Mouse (Mus musculus) retina, embryonic 14.5 days (tissue): ENCODE data around the gene Arhgap31.

Experiments
- DNase-seq: peaks from one replicate; pipeline ENCODE4 v3.0.0-alpha.2; 2015; ENCODE audit warnings: low spot score

Arhgap31 gene

GRCm38 (mm10) chr16:38712581-38713403 lies at the start of gene Arhgap31:
TSS of gene Arhgap31 (minus strand) at chr16:38713274.
- peak; percentile 73 for DNase-seq

GRCm38 (mm10) chr16:38762401-38762800 lies 49.3 kb upstream of the Arhgap31 start:
- DNase-seq: no peak

DNA sequence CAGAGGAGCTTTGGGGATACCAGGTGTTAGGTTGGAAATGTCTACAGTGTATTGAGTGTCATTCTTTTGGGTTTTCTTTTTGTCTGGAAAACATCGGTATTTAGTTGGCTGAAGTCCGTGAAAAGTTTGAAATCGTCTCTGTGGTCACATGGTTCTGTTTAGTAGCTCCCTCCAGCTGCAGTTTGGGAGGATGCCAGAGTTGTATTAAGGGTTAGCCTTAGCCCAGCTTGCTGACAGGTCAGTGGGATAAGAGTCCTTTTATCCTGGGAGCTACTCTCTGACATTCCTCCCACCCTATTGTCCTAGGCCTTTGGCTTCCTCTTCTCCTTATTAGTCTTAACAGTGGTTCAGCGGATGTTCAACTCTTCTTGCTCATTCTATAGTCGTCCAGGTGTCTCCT lies 48.9 kb upstream of the Arhgap31 start:
- no peak for DNase-seq

GRCm38 (mm10) chr16:38760834-38761375 lies 47.8 kb upstream of the Arhgap31 start:
- no peak for DNase-seq

- no peak for DNase-seq
Observed at GRCm38 (mm10) chr16:38760239-38760638, 47.2 kb upstream of the Arhgap31 start.

GRCm38 (mm10) chr16:38758104-38758861 lies 45.2 kb upstream of the Arhgap31 start:
- DNase-seq: no peak

GRCm38 (mm10) chr16:38757626-38758025 lies 44.6 kb upstream of the Arhgap31 start:
- DNase-seq: no peak

DNA sequence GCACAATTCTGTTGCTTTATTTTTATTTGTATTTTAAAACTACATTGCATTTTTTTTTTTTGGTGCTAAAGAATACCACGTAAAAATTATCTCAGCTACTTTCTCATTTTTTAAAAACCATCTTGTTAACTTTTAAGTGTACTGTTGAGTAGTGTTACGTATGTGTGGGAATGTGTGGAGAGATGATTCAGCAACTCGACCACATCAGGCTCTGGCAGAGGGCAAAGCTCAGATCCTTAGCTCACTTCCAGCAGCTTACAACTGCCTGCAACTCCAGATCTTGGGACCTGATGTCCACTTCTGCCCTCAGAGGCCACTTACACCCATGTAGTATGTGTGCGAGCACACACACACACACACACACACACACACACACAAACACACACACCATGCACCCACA lies 43.5 kb upstream of the Arhgap31 start:
- no peak for DNase-seq

DNA sequence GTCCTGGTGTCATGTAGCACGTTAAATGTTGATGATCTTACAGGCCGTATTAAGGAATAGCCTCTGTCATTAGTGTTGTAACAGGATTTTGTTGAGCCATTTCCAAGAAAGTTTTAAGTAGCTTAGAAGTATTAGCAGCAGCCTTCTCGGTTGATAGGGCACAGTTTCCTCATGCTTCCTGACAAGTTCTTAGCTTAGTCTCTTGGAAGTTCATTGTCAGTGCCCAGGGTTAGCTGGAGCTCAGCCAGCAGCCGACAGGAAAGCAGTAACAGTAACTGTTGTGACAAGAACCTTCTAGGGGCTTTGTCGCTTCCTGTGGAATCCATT lies 43.1 kb upstream of the Arhgap31 start:
- peak; percentile 33 for DNase-seq

GRCm38 (mm10) chr16:38755452-38756176 lies 42.5 kb upstream of the Arhgap31 start:
- DNase-seq: no peak

DNA sequence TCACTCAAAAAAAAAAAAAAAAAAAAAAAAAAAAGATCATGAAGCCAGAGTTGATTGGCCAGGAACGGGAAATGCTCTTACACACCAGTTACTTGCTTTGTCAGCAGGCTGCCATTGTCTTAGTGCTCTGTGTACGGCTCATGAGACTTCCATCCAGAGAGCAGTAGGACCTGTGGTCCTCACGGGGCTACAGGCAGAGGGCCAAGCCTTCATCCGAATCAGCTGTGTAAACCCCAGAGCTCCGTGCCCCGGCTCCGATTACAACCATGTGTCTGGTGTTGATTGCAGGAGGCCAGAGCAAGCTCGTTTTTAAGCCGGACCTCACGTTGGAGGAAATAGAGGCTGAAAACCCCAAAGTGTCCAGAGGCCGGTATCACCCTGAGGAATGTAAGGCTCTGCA lies 40.6 kb upstream of the Arhgap31 start:
- no peak for DNase-seq

GRCm38 (mm10) chr16:38750803-38751202 lies 37.7 kb upstream of the Arhgap31 start:
- DNase-seq: no peak

DNA sequence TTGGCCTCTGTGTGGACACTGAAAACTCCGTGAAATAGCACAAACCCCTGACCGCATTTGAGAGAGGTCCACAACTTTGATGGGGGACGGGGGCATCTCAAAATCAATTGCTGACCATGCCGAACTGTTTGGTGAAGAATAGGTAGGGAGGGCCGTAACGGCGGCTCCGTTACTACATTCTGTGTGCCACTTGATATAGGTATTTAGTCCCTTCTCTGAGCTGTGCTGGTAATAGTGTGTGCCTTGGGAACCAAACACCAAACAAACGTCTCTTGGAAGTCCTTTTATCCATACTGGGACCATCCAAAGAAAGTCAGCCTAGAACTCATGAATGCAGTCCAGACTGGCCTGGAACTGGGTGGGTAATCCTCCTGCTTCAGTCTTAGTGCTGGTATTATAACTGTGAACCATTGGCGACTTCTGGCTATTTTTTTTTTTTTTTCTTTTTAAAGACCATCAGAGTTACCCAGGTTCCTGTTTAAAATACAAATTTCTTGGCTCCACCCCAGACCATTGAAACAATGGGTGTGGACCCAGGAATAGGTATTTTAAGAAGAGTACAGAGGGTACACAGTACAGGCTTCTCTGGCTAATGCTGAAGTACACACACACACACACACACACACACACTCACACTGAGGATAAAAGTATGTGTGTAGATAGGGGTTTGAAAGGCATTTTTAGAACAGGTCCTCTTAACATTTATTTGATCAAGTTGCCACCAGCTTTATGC lies 31.0 kb upstream of the Arhgap31 start:
- no peak for DNase-seq

- DNase-seq: peak; percentile 38
Observed at GRCm38 (mm10) chr16:38742659-38743131, 29.6 kb upstream of the Arhgap31 start.

DNA sequence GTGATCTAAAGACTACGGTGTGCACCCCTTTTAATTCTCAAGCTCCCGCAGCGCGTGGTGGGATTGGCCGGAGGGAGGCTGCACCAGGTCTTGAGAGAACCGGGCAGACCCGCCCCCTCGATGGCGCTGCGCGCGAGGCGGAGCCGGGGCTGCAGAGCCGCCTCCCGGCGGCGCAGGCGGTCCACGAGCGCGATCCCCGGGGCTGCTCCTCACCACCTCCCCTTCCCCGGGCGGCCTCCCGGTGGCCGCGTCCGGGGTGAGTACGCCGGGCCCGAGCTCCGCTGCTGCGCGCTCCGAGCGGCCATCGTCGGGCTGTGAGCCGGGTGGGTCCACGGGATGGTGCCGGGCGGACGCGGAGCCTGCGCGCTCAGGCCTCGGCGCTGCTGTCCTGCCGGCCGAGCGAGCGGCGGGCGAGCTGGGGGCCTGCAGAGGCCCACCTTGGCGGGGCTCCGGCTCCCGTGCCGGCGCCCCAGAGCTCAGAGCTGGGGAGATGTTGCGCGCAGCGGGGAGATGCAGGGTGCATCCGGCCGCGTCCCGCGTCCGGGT lies 29.1 kb upstream of the Arhgap31 start, which contains the start of gene B4galt4:
TSS of gene B4galt4 (plus strand) at position 152 of the 546 bp plus-strand sequence.
- peak; percentile 79 for DNase-seq

DNA sequence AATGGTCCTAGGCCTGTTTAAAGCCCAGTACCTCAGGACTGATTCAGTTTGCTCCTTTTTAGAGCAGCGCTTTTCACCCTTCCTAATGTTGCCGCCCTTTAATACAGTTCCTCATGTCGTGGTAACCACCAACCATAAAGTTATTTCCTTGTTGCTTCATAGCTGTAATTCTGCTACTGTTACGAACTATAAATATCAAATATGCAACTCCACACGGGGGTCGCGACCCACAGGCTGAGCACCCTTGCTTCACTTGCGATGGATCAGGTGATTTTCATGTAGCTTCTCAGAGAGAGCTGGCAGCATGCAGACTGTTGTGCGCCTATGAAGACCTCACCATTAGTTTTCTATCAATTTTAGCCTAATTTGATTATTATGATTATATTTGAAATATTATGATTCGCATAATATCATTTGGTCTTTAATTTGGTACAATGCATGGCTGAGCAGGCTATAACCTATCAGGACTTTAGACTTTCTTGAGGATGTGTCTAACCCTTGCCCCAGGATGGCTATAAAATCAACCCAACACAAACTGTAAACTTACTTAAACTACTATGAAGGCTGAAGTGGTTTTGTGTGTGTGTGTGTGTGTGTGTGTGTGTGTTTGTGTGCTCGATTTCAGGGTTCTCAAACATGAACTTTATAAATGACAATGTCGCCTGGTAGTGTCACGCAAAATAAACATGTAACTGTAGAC lies 28.3 kb upstream of the Arhgap31 start:
- DNase-seq: no peak

GRCm38 (mm10) chr16:38730921-38731320 lies 17.8 kb upstream of the Arhgap31 start:
- no peak for DNase-seq

DNA sequence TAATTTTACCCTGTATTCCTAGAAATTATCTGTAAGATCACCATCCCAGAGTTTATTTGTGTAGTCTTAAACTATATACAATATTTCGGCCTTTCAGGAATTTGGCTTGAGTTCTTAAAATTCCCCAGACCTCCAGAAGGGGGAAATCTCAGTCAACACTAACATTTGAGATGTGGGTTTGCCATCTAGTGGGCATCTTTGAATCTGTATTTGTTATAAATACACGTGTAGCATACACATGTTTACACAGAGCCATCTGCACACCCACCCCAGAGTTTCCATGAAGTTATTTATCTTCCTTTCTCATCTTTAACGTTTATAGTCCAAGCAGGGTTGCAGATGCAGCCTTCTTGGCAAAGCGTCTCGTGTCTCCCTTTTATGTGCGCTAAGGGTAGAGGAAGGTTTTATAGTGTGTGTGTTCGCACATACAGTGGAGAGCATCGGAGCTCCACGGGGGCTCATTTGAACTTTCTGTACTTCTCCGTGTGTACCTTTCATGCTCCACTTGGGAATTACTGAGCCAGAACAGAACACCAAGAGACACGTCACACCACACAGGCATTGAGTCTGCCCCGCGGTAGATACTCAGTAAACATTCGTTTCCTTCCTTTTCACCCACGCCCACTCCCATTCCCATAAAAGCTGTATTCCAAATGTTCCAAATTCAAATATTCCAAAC lies 16.7 kb upstream of the Arhgap31 start:
- DNase-seq: peak; percentile 79

DNA sequence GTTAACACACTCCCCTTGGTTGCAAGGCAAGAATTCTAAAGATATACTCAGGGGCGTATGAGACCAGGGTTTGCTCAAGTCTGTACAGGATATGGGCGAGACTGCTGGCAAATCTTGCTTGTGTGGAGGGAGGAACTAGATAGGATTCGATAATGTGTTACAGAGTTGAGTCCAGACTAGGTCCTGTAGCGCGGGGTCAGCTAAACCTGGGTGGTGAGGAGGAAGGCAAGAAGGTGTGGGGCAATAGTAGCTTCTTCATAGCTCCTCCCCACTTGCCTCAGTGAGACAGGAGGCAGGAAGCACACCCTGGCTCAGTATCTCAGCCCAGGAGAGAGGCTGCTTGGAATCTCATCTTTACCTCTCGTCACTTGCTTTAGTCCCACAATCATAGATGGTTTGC lies 16.1 kb upstream of the Arhgap31 start:
- no peak for DNase-seq

- no peak for DNase-seq
Observed at GRCm38 (mm10) chr16:38728576-38729132, 15.6 kb upstream of the Arhgap31 start.
